In the genomic region with DNA sequence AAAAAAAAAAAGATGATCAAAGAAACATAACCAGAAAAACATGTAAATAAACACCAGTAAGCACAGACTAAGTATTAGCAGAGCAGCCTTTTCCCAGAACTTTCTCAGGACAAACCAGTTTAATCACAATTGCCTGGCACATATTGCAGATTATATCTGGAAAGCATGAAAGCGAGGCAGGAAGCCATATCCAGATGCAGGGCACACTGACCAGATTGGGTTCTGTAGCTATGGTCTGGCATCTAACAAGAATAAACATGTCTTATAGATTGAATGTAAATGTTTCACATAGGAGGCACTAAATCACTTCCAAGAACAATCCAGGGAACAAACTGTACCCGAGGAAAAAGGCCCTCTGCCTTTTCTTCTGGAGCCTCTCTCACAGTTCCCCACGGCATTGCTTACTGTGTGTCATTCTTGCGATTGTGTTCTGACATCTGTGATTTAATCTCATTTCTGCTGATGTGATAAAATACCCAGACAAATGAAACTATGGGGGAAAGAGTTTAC, we compare ENCODE assay signal across 25 mouse cellular contexts.
"Had no signal": no experiment of that assay in that cellular context is flagged by ENCODE, and none has a peak within 500 bp of the region (broad histone marks: within the 10 kb centered on the region; RNA-seq: fewer than 3 reads in every experiment).

No protein-coding gene starts in this region.

- ATAC-seq: hindbrain, embryonic 16.5 days; inflammation-experienced regulatory T-cells, adult 6 months; intestine, embryonic 15.5 days; intestine, postnatal 0 days had no signal

- H3K4me2 ChIP-seq: heart, embryonic 12.5 days; hindbrain, embryonic 12.5 days; hindbrain, embryonic 14.5 days; intestine, embryonic 15.5 days; limb, embryonic 12.5 days; liver, embryonic 11.5 days had no signal

- H3K9ac ChIP-seq: heart, embryonic 12.5 days; hindbrain, embryonic 12.5 days; hindbrain, embryonic 14.5 days; intestine, embryonic 15.5 days; limb, embryonic 12.5 days had no signal

- DNase-seq: gastrocnemius, postnatal 14 days; gastrocnemius, postnatal 36 days; heart, adult 18-20 months; heart, postnatal 10 days; heart, postnatal 4 days; kidney, adult 18-20 months; kidney, adult 8-10 months; kidney, postnatal 10 days; kidney, postnatal 25 days; kidney, postnatal 4 days; liver had no signal

- H3K27me3 ChIP-seq: heart, embryonic 12.5 days; hindbrain, embryonic 12.5 days; intestine, embryonic 15.5 days; limb, embryonic 12.5 days had no signal

- H3K9me3 ChIP-seq: heart, embryonic 10.5 days; hindbrain, embryonic 10.5 days; hindbrain, embryonic 12.5 days; intestine, embryonic 15.5 days; limb, embryonic 10.5 days; limb, embryonic 12.5 days had no signal

- H3K36me3 ChIP-seq: heart, embryonic 10.5 days; heart, embryonic 12.5 days; hindbrain, embryonic 10.5 days; hindbrain, embryonic 12.5 days; intestine, embryonic 15.5 days; limb, embryonic 10.5 days; limb, embryonic 12.5 days had no signal

- H3K27ac ChIP-seq: heart, embryonic 10.5 days; hindbrain, embryonic 10.5 days; hindbrain, embryonic 12.5 days; hindbrain, embryonic 14.5 days; intestine, embryonic 15.5 days; layer of hippocampus, adult 2 months; left cerebral cortex, adult 2 months; limb, embryonic 10.5 days; limb, embryonic 12.5 days had no signal

- H3K4me3 ChIP-seq: heart, embryonic 10.5 days; heart, embryonic 12.5 days; hindbrain, embryonic 10.5 days; hindbrain, embryonic 12.5 days; intestine, embryonic 15.5 days; layer of hippocampus, adult 2 months; left cerebral cortex, adult 2 months; limb, embryonic 10.5 days; limb, embryonic 12.5 days had no signal

- H3K4me1 ChIP-seq: hindbrain, embryonic 10.5 days; hindbrain, embryonic 12.5 days; intestine, embryonic 15.5 days; limb, embryonic 10.5 days; limb, embryonic 12.5 days had no signal
